Mouse (Mus musculus): Measurements from ENCODE around the gene Olfr1044.
"Not testable (repeated sequence)": the region's sequence is repeated elsewhere in the genome, so short reads cannot be mapped to it uniquely, and the experiment has no call there.

Olfr1044 gene

DNA sequence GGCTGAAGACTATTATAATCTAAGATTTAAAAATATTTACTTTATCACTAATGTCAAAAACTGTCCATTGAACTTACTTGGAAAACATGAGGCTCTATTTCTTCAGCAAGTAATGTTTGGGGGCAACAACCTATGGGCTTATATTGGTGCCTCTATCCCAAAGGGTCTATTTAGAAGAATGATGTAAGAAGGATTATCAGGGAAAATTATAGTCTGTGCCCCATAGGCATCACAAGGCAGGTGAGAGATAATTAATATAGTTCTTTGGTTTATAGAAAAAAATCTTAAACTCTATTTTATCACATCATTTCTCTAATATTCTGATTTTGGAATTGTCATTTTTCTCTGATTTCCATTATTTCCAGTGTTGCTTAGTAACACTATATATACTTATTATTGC lies at the start of gene Olfr1044:
Gene Olfr1044, minus strand, starts transcription at position 101 of the 400 bp plus-strand sequence.
- no peak for DNase-seq (ENCODE audit: low spot score in 2 of 2)

DNA sequence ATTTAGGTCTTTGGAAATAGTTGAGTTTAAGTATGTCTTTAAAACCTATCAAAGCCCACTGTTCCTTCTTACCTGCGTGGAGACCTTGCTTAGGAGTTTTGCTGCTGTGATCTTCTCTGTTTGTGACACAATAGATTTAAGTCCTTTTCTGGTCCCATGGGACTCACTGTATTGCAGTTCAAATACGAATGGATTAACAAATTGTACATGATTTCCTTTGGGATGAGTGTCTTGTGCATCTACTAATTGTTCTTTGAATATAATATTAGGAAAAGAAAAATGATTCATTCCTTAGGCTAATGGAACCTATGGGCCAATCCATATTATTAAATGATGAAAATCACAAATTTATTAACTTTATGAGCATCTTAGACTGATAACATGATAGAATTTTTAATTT lies 41.6 kb upstream of the Olfr1044 start, which contains the start of gene Olfr1046:
Gene Olfr1046, minus strand, starts transcription at position 101 of the 400 bp plus-strand sequence.
- no peak for DNase-seq (ENCODE audit: low spot score in 2 of 2)

DNA sequence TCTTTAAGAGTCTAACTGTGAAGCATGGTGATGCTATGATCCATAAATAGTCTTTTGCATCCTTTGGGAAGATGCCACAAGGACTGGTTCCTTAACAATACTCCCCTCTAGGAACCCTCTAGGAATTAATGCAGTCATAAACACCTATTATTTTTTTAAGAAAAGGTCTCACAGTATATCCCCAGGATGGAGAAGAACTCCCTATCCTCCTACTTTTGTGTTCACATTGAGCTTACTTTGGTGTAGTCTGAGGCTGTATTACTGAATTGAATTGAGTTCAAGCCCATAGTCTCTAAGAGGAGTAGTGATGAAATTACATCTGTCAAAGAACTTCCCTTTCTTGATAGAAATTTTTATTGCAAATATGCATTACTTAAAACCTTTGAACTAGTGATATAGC lies 25.3 kb upstream of the Olfr1044 start, which contains the start of gene Olfr1045:
Gene Olfr1045, minus strand, starts transcription at position 101 of the 400 bp plus-strand sequence.
- DNase-seq (ENCODE audit: low spot score in 2 of 2) = no peak

DNA sequence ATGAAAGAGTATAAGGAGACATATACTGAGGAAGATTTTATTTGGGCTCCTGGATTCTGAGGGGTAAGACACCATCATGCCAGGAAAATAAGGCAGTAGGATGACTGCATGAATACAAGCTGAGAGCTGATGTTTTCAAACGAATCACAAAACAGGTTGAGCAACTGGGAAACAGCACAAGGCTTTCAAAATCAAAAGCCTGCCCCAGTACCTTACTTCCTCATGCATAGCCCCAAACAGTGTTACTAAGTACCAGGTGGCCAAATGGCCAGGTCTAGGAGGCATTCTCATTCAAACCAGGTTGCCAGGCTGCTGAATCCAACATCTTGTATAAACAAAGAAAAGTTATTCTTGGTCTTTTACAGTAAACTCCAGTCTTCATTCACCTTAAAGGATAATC lies 18.2 kb upstream of the Olfr1044 start:
- DNase-seq (ENCODE audit: low spot score in 2 of 2) = no peak

DNA sequence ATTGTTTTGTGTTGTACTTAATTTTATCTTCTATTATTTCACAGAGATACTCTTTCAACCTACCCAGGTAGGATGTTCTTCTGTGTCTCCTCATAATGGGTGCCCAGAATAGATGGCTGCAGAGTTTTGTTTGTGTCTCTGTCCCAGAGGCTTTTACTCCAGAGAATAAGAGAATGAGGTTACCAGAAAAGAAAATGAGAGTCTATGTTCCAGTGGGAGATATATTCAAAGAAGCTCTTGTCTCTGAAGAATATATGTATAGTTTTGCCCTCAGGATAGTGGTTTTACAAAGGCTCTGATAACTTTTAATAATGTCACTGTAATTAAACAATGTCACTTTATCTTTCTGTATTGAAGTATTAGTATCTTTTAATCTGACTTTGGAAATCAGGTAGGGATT lies 8.0 kb upstream of the Olfr1044 start, which contains the start of gene Olfr52:
Gene Olfr52, minus strand, starts transcription at position 101 of the 400 bp plus-strand sequence.
- DNase-seq (ENCODE audit: low spot score in 2 of 2) = no peak

DNA sequence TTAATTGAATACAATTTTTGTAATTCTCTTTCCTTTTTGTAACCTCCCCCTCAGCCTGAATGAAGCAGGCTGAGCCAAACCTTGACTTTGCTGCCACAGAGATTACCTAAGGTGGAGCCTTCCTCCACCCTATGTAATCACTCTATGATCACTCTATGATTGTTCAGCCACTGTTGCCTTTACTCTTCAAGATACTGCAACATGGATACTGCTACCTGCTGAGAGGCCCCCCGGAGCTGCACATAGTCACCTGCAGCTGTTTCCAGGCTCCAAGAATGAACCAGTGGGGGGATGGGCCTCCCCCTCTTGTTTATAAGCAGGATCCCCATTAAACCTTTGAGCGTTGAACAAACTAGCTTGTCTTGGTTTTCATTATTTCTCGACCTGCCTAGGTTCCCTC lies 2.3 kb upstream of the Olfr1044 start:
- no peak for DNase-seq (ENCODE audit: low spot score in 2 of 2)

DNA sequence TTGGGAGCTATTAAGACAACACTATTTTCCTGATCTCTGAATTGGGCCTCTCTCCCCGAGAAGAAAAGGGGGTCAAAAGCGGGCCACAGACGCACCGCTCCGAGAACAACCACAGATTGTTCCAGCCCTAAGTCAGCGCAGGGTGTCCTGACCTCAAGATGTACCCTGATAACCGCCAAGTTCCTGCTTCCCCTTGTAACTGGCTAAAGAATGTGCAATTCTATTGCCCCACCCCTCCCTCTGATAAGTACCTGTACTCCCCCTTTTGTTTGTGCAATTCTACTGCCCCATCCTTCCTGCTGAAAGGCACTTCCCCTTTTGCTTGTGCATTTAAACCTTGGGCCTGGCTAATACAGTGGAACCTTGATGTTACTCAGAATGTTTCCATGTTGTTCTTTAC lies 2.2 kb downstream of the Olfr1044 start:
- not testable (repeated sequence) for DNase-seq (ENCODE audit: low spot score in 2 of 2)

DNA sequence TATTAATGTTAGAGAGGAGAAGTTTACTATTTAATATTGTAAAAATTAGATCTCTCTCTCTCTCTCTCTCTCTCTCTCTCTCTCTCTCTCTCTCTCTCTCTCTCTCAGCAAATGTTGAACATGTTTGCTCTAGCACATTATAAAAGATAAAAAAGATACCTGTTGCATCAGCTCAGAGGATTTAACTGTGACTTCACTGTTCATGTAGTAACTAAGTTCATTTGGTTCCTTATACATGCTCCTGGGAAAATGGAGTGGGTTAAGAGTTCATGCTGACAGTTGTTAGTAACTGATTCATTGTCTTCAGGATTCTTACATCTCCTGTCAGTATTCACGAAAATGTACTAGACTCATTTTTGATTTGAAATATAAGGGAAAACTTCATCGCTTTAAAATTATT lies 10.2 kb downstream of the Olfr1044 start, which contains the start of gene Olfr1043:
Gene Olfr1043, minus strand, starts transcription at position 101 of the 400 bp plus-strand sequence.
- DNase-seq (ENCODE audit: low spot score in 2 of 2) = no peak

DNA sequence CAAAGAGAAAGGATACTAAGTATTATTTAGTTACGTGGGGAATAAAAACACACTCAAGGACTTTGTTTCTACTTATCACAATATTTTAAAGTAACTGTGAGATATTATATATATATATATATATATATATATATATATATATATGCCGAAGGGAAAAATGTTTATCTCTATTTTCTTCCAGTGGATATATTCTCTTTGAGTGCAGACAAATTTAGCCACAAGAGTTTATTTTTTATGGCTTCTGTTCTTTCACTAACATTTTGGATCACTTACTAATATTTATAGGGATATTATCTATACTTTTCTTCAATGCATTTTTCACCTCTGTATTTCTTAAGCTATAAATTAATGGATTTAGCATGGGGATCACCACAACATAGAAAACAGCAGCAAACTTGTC lies 15.9 kb downstream of the Olfr1044 start, which contains the start of gene Olfr1042:
Gene Olfr1042, minus strand, starts transcription at position 101 of the 400 bp plus-strand sequence.
- no peak for DNase-seq (ENCODE audit: low spot score in 2 of 2)

DNA sequence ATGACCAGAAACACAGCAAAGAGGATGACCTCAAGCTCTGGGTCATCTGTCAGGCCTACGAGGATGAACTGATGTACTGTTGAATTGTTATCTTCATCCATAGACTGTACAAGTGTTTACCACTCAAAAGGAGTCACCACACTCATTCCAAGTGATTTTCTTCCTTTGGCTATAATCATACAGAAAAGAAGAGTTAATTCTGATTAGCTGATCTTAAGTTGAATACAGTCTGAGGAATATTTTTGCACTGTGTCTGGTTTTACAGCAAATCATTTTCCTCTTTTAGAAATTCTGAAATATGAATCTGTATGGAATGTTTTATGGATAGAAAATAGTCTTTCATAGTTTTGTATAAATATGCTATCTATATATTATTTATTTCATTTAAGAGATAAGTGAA lies 31.0 kb downstream of the Olfr1044 start, which contains the start of gene Olfr1040:
Gene Olfr1040, minus strand, starts transcription at position 101 of the 400 bp plus-strand sequence.
- DNase-seq (ENCODE audit: low spot score in 2 of 2) = no peak

DNA sequence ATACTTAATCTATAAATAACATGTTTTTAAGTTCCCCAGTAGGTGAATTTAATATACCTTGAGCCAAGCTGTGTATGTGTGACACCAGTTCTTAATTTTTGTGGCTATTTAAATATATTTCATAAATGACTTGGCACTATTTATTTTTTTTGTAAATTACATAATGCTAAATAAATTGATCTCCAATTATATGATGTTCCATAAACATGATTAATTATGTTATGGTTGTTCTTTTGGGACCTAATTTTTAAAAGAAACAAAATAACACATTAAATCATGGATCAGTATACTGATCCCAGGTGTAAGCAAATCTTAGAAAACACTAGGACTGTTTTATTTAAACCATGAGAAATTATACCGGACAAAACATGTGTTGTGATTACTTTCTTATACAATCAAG lies 41.8 kb downstream of the Olfr1044 start, which contains the start of gene Olfr1039:
Gene Olfr1039, minus strand, starts transcription at position 101 of the 400 bp plus-strand sequence.
- no peak for DNase-seq (ENCODE audit: low spot score in 2 of 2)
